Mouse (Mus musculus): ENCODE measurements at regions not wholly inside any gene's neighbourhood (a gene's known extent, or its start where the extent isn't known, plus 50 kb on each side); places are given as distances from the start of the nearest gene placed in this dataset.

DNA sequence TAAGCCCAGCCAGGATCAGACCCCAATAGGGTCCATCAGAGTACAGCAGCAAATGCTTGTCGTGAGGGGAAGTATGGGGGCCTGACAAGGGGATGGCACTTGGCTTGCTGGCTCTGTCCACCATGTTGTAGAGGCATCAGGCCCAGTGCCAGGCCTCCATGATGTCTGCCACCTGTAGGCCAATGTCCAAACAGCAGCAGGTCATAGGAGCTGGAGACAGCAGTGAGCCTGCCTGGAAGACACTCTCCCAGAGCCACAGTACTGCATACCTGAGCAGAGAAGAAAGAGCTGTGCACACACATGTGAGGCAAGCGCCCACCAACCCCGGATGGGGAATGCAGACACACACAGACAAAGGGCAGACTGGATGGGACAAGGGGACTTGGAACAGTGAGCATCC lies 55.4 kb upstream of the Slc22a12 start:
- ATAC-seq (replicated peaks; ENCODE audit: low FRiP score, poor library complexity, severe bottlenecking) = no peak

DNA sequence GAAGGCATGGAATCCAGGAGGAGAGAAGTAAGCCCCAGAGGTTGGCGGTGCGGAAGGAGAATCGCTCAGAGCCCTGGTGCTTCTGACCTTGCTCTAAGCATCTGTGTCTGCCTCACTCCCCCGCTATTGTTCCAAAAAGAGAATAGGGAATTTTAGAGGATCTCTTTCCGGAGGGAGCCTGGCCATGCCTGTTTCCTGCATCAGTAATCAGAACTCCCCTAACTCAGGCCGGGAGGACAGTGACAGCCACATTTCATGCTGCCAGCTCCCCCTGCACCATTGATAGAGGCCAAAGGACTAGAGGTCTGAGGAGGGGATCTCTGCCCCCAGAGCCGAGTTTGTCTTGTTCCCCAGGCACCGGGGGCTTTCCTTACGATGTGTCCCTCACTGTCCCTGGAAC lies 53.0 kb upstream of the Slc22a12 start:
- no peak for ATAC-seq (replicated peaks; ENCODE audit: low FRiP score, poor library complexity, severe bottlenecking)
